Mouse (Mus musculus) liver, embryonic 13.5 days (tissue): Measurements from ENCODE around the gene Gm45785. TPM values are rescaled to one million over a fixed set of nuclear protein-coding genes. Genes with fewer than 3 reads are reported as not detected.

Experiments
- ATAC-seq: fragments of 200-750 bp; cut with Nextera tagmentation; 2 replicates; pipeline ENCODE4 v1.8.0; 2017; ENCODE audit warnings: low read depth, mild to moderate bottlenecking, moderate number of reproducible peaks, moderate library complexity
- DNase-seq: peaks from one replicate; pipeline ENCODE4 v3.0.0; 2022
- H3K27ac ChIP-seq: fragments of 300-500 bp; sonication (generic); 2 replicates; pipeline ENCODE4 v1.5.1; 2015; ENCODE audit warnings: moderate library complexity, mild to moderate bottlenecking, inconsistent platforms
- H3K27me3 ChIP-seq: fragments of 300-500 bp; sonication (generic); 2 replicates; pipeline ENCODE4 v1.6.1; 2015; ENCODE audit warnings: mild to moderate bottlenecking, inconsistent platforms
- H3K36me3 ChIP-seq: fragments of 300-500 bp; sonication (generic); 2 replicates; pipeline ENCODE4 v1.6.1; 2015; ENCODE audit warnings: mild to moderate bottlenecking, inconsistent platforms
- H3K4me1 ChIP-seq: fragments of 300-500 bp; sonication (generic); replicated peaks from 2 replicates; pipeline ENCODE4 v1.6.1; 2015; ENCODE audit warnings: inconsistent platforms
- H3K4me2 ChIP-seq: fragments of 300-500 bp; sonication (generic); 2 replicates; pipeline ENCODE4 v1.6.1; 2015; ENCODE audit warnings: inconsistent platforms, mild to moderate bottlenecking, moderate library complexity
- H3K4me3 ChIP-seq: fragments of 300-500 bp; sonication (generic); replicated peaks from 2 replicates; pipeline ENCODE4 v1.5.1; 2015; ENCODE audit warnings: mild to moderate bottlenecking, inconsistent platforms
- H3K9ac ChIP-seq: fragments of 300-500 bp; sonication (generic); 2 replicates; pipeline ENCODE4 v1.6.1; 2015; ENCODE audit warnings: mild to moderate bottlenecking, inconsistent platforms
- H3K9me3 ChIP-seq: fragments of 300-500 bp; sonication (generic); replicated peaks from 2 replicates; pipeline ENCODE4 v1.6.1; 2016; ENCODE audit warnings: inconsistent platforms
- WGBS: fragments of 180-500 bp; shearing (Covaris S2); methylation state at CpG from one replicate; pipeline ENCODE4 v1.1.7; 2015; ENCODE audit not compliant: insufficient replicate concordance; 5-methylcytosine and 5-hydroxymethylcytosine counted together
- polyA plus RNA-seq: library from polyadenylated mRNA; unstranded; fragments of >200 nt; fragmentation: Nextera tagmentation; extraction: Ambion mirVana; gene quantifications from 2 replicates; pipeline ENCODE4 v1.2.1, GENCODE M21; 2015

Gm45785 gene
- polyA plus RNA-seq, 1 experiment from 2014 or later: not detected

- no peak overlapping the region for H3K4me2 ChIP-seq
- no peak for DNase-seq
Observed at GRCm38 (mm10) chr7:140797619-140798018, 58.5 kb downstream of the Gm45785 start.

GRCm38 (mm10) chr7:140793541-140793940 is 62.6 kb downstream of the Gm45785 start:
- no peaks in the 10 kb centered on the region for H3K4me1 ChIP-seq
- no peak overlapping the region for H3K4me2 ChIP-seq
- ATAC-seq: no peak
- no peak overlapping the region for H3K27ac ChIP-seq
- no peaks in the 10 kb centered on the region for H3K27me3 ChIP-seq
- H3K4me3 ChIP-seq: no peak overlapping the region
- DNase-seq: no peak
- WGBS: 53% methylated on average over 4 of the region's 4 CpGs
- H3K9ac ChIP-seq: no peak overlapping the region
- H3K9me3 ChIP-seq: no peaks in the 10 kb centered on the region
- no peaks in the 10 kb centered on the region for H3K36me3 ChIP-seq

More at GRCm38 (mm10) chr7:140797619-140798018, 58.5 kb downstream of the Gm45785 start:
- Histone ChIP-seq H3K4me1 (no peaks in the 10 kb centered on the region), H3K36me3 (no peaks in the 10 kb centered on the region), H3K27me3 (no peaks in the 10 kb centered on the region), H3K27ac (no peak overlapping the region), H3K4me3 (no peak overlapping the region), H3K9ac (no peak overlapping the region), H3K9me3 (no peaks in the 10 kb centered on the region)
- WGBS: 73% methylated on average over 3 of the region's 3 CpGs
- no peak; the same call in 1 of the 2 replicates for ATAC-seq

- Histone ChIP-seq H3K27me3 (no peaks in the 10 kb centered on the region), H3K9me3 (no peaks in the 10 kb centered on the region), H3K36me3 (no peaks in the 10 kb centered on the region), H3K4me2 (no peak overlapping the region), H3K4me1 (no peaks in the 10 kb centered on the region), H3K4me3 (no peak overlapping the region), H3K27ac (no peak overlapping the region), H3K9ac (no peak overlapping the region)
- WGBS: 72% methylated on average over 7 of the region's 7 CpGs
- no peak for DNase-seq
- no peak for ATAC-seq
Observed at GRCm38 (mm10) chr7:140788053-140788435, 68.1 kb downstream of the Gm45785 start.

- Histone ChIP-seq H3K4me1 (no peaks in the 10 kb centered on the region), H3K27ac (no peak within 1 kb of the TSS), H3K36me3 (no peaks in the 10 kb centered on the region), H3K9me3 (no peaks in the 10 kb centered on the region), H3K4me3 (no peak within 1 kb of the TSS), H3K9ac (no peak within 1 kb of the TSS), H3K27me3 (no peaks in the 10 kb centered on the region), H3K4me2 (no peak within 1 kb of the TSS)
- 64% methylated on average over 33 of the region's 33 CpGs for WGBS
- DNase-seq (no peak), ATAC-seq (no peak)
Observed at GRCm38 (mm10) chr7:140787406-140788052, 68.6 kb downstream of the Gm45785 start, which contains the start of gene Syce1. Gene Syce1 (minus strand): TSS chr7:140787852.

- H3K36me3 ChIP-seq: no peaks in the 10 kb centered on the region
- no peak for ATAC-seq
- 62% methylated on average over 4 of the region's 4 CpGs for WGBS
Observed at GRCm38 (mm10) chr7:140780548-140780947, 75.6 kb downstream of the Gm45785 start.

More at GRCm38 (mm10) chr7:140780548-140780947, 75.6 kb downstream of the Gm45785 start:
- no peaks in the 10 kb centered on the region for H3K4me1 ChIP-seq
- H3K4me2 ChIP-seq: no peak overlapping the region
- no peak overlapping the region for H3K27ac ChIP-seq
- H3K9me3 ChIP-seq: no peaks in the 10 kb centered on the region
- H3K9ac ChIP-seq: no peak overlapping the region
- no peak overlapping the region for H3K4me3 ChIP-seq
- no peak for DNase-seq
- no peaks in the 10 kb centered on the region for H3K27me3 ChIP-seq

Other genes with a start within 250 kb of the Gm45785 start
- not detected in 2 replicates for gene Olfr61, start 227.4 kb downstream of the Gm45785 start, polyA plus RNA-seq
- gene Olfr53, start 209.9 kb downstream of the Gm45785 start, polyA plus RNA-seq: not detected in 2 replicates
- gene Olfr539, start 196.4 kb downstream of the Gm45785 start, polyA plus RNA-seq: not detected in 2 replicates
- gene Olfr45, start 174.4 kb downstream of the Gm45785 start, polyA plus RNA-seq: not detected in 2 replicates
- gene Olfr541, start 159.1 kb downstream of the Gm45785 start, polyA plus RNA-seq: not detected in 2 replicates
- gene Cyp2e1, start 92.6 kb downstream of the Gm45785 start, polyA plus RNA-seq: 0.10 TPM in 1 of 2 replicates, not detected in the other
- 0.17 and 0.20 TPM in 2 replicates for gene Syce1, start 68.5 kb downstream of the Gm45785 start, polyA plus RNA-seq
- gene Zfp941, start 34.2 kb downstream of the Gm45785 start, polyA plus RNA-seq: 0.24 and 0.38 TPM in 2 replicates
- gene Urah, start 21.3 kb downstream of the Gm45785 start, polyA plus RNA-seq: 9.7 and 10.9 TPM in 2 replicates
- not detected in 2 replicates for gene Scgb1c1, start 10.8 kb downstream of the Gm45785 start, polyA plus RNA-seq
- not detected in 2 replicates for gene Odf3, start 8.5 kb downstream of the Gm45785 start, polyA plus RNA-seq
- gene Ric8a, start 626 bp upstream of the Gm45785 start, polyA plus RNA-seq: 25.0 and 25.1 TPM in 2 replicates
- 17.1 and 20.1 TPM in 2 replicates for gene Bet1l, start 1.2 kb upstream of the Gm45785 start, polyA plus RNA-seq
- 187 and 202 TPM in 2 replicates for gene Psmd13, start 25.6 kb upstream of the Gm45785 start, polyA plus RNA-seq
- gene Sirt3, start 26.0 kb upstream of the Gm45785 start, polyA plus RNA-seq: 16.6 and 16.8 TPM in 2 replicates
- gene Cox8b, start 44.1 kb upstream of the Gm45785 start, polyA plus RNA-seq: 0.33 and 1.3 TPM in 2 replicates
- 1.6 and 2.4 TPM in 2 replicates for gene Nlrp6, start 64.6 kb upstream of the Gm45785 start, polyA plus RNA-seq
- gene Pgghg, start 85.1 kb upstream of the Gm45785 start, polyA plus RNA-seq: 5.0 and 5.9 TPM in 2 replicates
- gene Ifitm5, start 94.0 kb upstream of the Gm45785 start, polyA plus RNA-seq: 0.35 and 0.61 TPM in 2 replicates
- gene Gm45717, start 99.6 kb upstream of the Gm45785 start, polyA plus RNA-seq: not detected in 2 replicates
- 309 and 331 TPM in 2 replicates for gene Ifitm2, start 99.7 kb upstream of the Gm45785 start, polyA plus RNA-seq
- 22.3 and 24.0 TPM in 2 replicates for gene Ifitm1, start 110.9 kb upstream of the Gm45785 start, polyA plus RNA-seq
- 53.9 and 61.7 TPM in 2 replicates for gene Ifitm3, start 154.4 kb upstream of the Gm45785 start, polyA plus RNA-seq
- 2.7 and 2.9 TPM in 2 replicates for gene Ifitm6, start 161.6 kb upstream of the Gm45785 start, polyA plus RNA-seq
- not detected in 2 replicates for gene Gm17387, start 172.8 kb upstream of the Gm45785 start, polyA plus RNA-seq
- 0.75 and 0.81 TPM in 2 replicates for gene B4galnt4, start 204.8 kb upstream of the Gm45785 start, polyA plus RNA-seq
- 0.70 and 0.71 TPM in 2 replicates for gene Pkp3, start 221.9 kb upstream of the Gm45785 start, polyA plus RNA-seq
- 16.5 and 16.9 TPM in 2 replicates for gene Sigirr, start 244.2 kb upstream of the Gm45785 start, polyA plus RNA-seq